Mouse (Mus musculus) kidney, adult 2 months (tissue): Measurements from ENCODE around the gene Celf2.
A peak's percentile ranks its signal among the peaks of the same experiment; 100 is the strongest.

Experiments
- CTCF ChIP-seq: fragments of 200-500 bp; conservative IDR thresholded peaks from 2 replicates; pipeline ENCODE4 v1.5.1; 2011; ENCODE audit warnings: low read depth, mild to moderate bottlenecking, control low read depth, low read length, moderate library complexity, mixed read lengths; ENCODE audit not compliant: insufficient read depth, insufficient read length
- POLR2A ChIP-seq: fragments of 200-500 bp; IDR thresholded peaks from one replicate; pipeline ENCODE4 v1.6.1; 2011; ENCODE audit warnings: low read depth, low read length, control low read depth

- TF ChIP-seq POLR2A = no peak
- peak; percentile 47 for TF ChIP-seq CTCF
Measured at GRCm38 (mm10) chr2:6726071-6726470, 783.3 kb downstream of the Celf2 start.
